Mouse (Mus musculus) stomach, postnatal 0 days (tissue): ENCODE measurements at regions not wholly inside any gene's neighbourhood (a gene's known extent, or its start where the extent isn't known, plus 50 kb on each side); places are given as distances from the start of the nearest gene placed in this dataset.

Experiments
- CTCF ChIP-seq: IDR thresholded peaks from 2 replicates; pipeline ENCODE4 v1.5.1; 2016; ENCODE audit warnings: antibody characterized with exemption, low read depth, mild to moderate bottlenecking, moderate library complexity
- EP300 ChIP-seq: optimal IDR thresholded peaks from 2 replicates; pipeline ENCODE3; 2016; ENCODE audit warnings: antibody characterized with exemption

DNA sequence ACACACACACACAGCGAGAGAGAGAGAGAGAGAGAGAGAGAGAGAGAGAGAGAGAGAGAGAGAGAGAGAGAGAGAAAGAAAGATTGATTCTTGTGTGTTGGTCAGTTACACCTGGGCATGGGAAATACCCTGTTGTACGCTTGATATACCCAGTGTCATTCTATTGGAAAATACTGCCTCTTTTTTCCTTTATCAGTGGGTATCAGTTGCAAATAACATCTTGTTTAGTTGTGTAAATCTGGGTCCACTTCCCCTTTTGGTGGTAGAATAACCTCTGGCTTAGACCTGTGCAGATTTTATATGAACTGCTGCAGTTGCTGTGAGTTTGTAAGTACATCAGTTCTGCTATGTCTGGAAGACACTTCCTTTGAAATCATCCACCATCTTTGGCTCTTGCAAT lies 373.4 kb upstream of the Ccdc54 start:
- TF ChIP-seq CTCF (no peak), EP300 (no peak)
